Mouse (Mus musculus) neural tube, embryonic 15.5 days (tissue): ENCODE results near the gene Fam189a1. TPM values are rescaled to one million over a fixed set of nuclear protein-coding genes. Genes with fewer than 3 reads are reported as not detected.

Experiments used
- ATAC-seq: fragments of 200-750 bp; cut with Nextera tagmentation; 2 replicates; pipeline ENCODE4 v1.8.0; 2017; ENCODE audit warnings: mild to moderate bottlenecking, moderate TSS enrichment, moderate library complexity; ENCODE audit not compliant: low FRiP score
- H3K27ac ChIP-seq: fragments of 300-500 bp; sonication (generic); replicated peaks from 2 replicates; pipeline ENCODE4 v1.5.1; 2015; ENCODE audit warnings: mild to moderate bottlenecking, inconsistent platforms
- H3K27me3 ChIP-seq: fragments of 300-500 bp; sonication (generic); replicated peaks from 2 replicates; pipeline ENCODE4 v1.6.1; 2015; ENCODE audit warnings: inconsistent platforms
- H3K36me3 ChIP-seq: fragments of 300-500 bp; sonication (generic); 2 replicates; pipeline ENCODE4 v1.6.1; 2015; ENCODE audit warnings: inconsistent platforms
- H3K4me1 ChIP-seq: fragments of 300-500 bp; sonication (generic); 2 replicates; pipeline ENCODE4 v1.6.1; 2015; ENCODE audit warnings: inconsistent platforms
- H3K4me2 ChIP-seq: fragments of 300-500 bp; sonication (generic); 2 replicates; pipeline ENCODE4 v1.6.1; 2015; ENCODE audit warnings: inconsistent platforms, mild to moderate bottlenecking, moderate library complexity
- H3K4me3 ChIP-seq: fragments of 300-500 bp; sonication (generic); replicated peaks from 2 replicates; pipeline ENCODE4 v1.5.1; 2015; ENCODE audit warnings: mild to moderate bottlenecking, inconsistent platforms
- H3K9ac ChIP-seq: fragments of 300-500 bp; sonication (generic); replicated peaks from 2 replicates; pipeline ENCODE4 v1.6.1; 2015; ENCODE audit warnings: mild to moderate bottlenecking, inconsistent platforms
- H3K9me3 ChIP-seq: fragments of 300-500 bp; sonication (generic); replicated peaks from 2 replicates; pipeline ENCODE4 v1.6.1; 2016; ENCODE audit warnings: inconsistent platforms
- WGBS: fragments of 180-500 bp; shearing (Covaris S2); methylation state at CpG from one replicate; pipeline ENCODE4 v1.1.7; 2015; ENCODE audit warnings: mixed read lengths; 5-methylcytosine and 5-hydroxymethylcytosine counted together
- polyA plus RNA-seq: library from polyadenylated mRNA; unstranded; fragments of >200 nt; fragmentation: Nextera tagmentation; extraction: Ambion mirVana; gene quantifications from 2 replicates; pipeline ENCODE4 v1.2.1, GENCODE M21; 2015

Fam189a1 gene
- polyA plus RNA-seq, 1 experiment from 2014 or later = 13.4 TPM

DNA sequence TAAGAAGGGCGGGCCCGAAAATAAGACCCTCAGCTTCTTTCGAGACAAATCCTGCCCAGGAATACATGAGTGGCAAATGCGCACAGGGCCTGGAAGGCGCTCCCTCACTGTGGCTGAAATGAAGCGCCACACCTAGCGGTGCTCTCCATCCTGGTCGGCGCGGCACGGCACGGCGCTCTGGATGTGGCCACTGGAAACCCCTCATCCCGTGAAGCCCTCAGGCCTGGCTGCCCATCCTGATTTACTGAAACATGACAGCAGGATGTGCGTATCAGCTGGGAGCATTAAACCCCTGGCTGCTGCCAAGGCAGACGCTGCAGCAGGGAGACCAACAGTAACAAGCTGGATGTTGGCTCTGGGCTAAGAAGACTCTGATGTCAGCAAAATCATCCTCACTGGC, 126.4 kb downstream of the Fam189a1 start:
- ATAC-seq = peak; percentile 36; the same call in 1 of the 2 replicates
- no peak overlapping the region; the same call in 1 of the 2 replicates for H3K27ac ChIP-seq
- H3K36me3 ChIP-seq = no peaks in the 10 kb centered on the region
- peaks cover 4% of the 10 kb centered on the region; the same call in 1 of the 2 replicates for H3K4me1 ChIP-seq
- H3K27me3 ChIP-seq = no peaks in the 10 kb centered on the region
- H3K9ac ChIP-seq = no peak overlapping the region
- WGBS = 79% methylated on average over 16 of the region's 16 CpGs
- H3K4me3 ChIP-seq = no peak overlapping the region
- H3K9me3 ChIP-seq = no peaks in the 10 kb centered on the region
- H3K4me2 ChIP-seq = no peak overlapping the region

DNA sequence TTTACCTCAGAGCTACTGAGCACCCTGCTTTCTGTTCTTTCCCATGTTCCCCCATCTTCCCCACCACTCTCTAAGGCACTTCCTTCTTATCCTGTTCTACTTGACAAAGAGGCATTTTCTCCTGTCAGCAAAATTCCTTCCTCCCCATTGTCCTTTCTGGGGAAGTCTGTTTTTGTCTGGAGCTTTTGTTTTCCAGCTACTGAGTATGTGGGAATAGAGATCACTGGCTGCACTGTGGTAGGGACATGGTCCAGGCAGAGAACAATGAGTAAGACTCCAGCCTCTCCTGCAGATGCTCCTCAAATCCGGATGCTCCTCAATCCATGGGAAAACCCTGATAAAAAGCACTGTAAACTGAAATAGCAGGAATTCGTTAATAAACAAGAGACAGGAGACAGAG, 135.1 kb downstream of the Fam189a1 start:
- H3K4me1 ChIP-seq = peaks cover 14% of the 10 kb centered on the region
- H3K4me2 ChIP-seq = no peak overlapping the region
- WGBS = 58% methylated on average over 2 of the region's 2 CpGs
- no peak overlapping the region for H3K27ac ChIP-seq
- H3K4me3 ChIP-seq = no peak overlapping the region
- ATAC-seq = no peak
- no peaks in the 10 kb centered on the region for H3K36me3 ChIP-seq
- H3K9ac ChIP-seq = no peak overlapping the region
- no peaks in the 10 kb centered on the region for H3K27me3 ChIP-seq
- no peaks in the 10 kb centered on the region for H3K9me3 ChIP-seq

- Histone ChIP-seq H3K27ac (no peak overlapping the region), H3K27me3 (no peaks in the 10 kb centered on the region), H3K36me3 (no peaks in the 10 kb centered on the region), H3K4me1 (peaks cover 14% of the 10 kb centered on the region), H3K9ac (no peak overlapping the region), H3K4me3 (no peak overlapping the region), H3K9me3 (no peaks in the 10 kb centered on the region), H3K4me2 (no peak overlapping the region)
- WGBS = 30% methylated on average over 8 of the region's 8 CpGs
- no peak for ATAC-seq
Observed at GRCm38 (mm10) chr7:65018036-65018679, 138.2 kb downstream of the Fam189a1 start.

- no peak for ATAC-seq
- H3K4me3 ChIP-seq = no peak overlapping the region
- no peak overlapping the region for H3K27ac ChIP-seq
- H3K9ac ChIP-seq = no peak overlapping the region
- H3K36me3 ChIP-seq = no peaks in the 10 kb centered on the region
- peaks cover 14% of the 10 kb centered on the region for H3K4me1 ChIP-seq
- WGBS = 60% methylated on average over 5 of the region's 5 CpGs
- no peaks in the 10 kb centered on the region for H3K27me3 ChIP-seq
- no peaks in the 10 kb centered on the region for H3K9me3 ChIP-seq
- no peak overlapping the region for H3K4me2 ChIP-seq
Observed at GRCm38 (mm10) chr7:65017348-65017747, 139.0 kb downstream of the Fam189a1 start.

GRCm38 (mm10) chr7:65011133-65011532, 145.2 kb downstream of the Fam189a1 start:
- Histone ChIP-seq H3K27me3 (no peaks in the 10 kb centered on the region), H3K9me3 (no peaks in the 10 kb centered on the region), H3K9ac (no peak overlapping the region), H3K27ac (no peak overlapping the region), H3K36me3 (no peaks in the 10 kb centered on the region), H3K4me3 (no peak overlapping the region), H3K4me2 (no peak overlapping the region), H3K4me1 (peaks cover 7% of the 10 kb centered on the region; the same call in 1 of the 2 replicates)
- no peak for ATAC-seq
- WGBS = 42% methylated on average over 6 of the region's 6 CpGs

- ATAC-seq = no peak
- H3K36me3 ChIP-seq = no peaks in the 10 kb centered on the region
- H3K4me3 ChIP-seq = no peak overlapping the region
- WGBS = 51% methylated on average over 6 of the region's 6 CpGs
- no peak overlapping the region for H3K9ac ChIP-seq
- no peaks in the 10 kb centered on the region for H3K27me3 ChIP-seq
- H3K4me2 ChIP-seq = no peak overlapping the region
- no peaks in the 10 kb centered on the region for H3K9me3 ChIP-seq
- H3K27ac ChIP-seq = no peak overlapping the region
- H3K4me1 ChIP-seq = peaks cover 7% of the 10 kb centered on the region; the same call in 1 of the 2 replicates
Observed at GRCm38 (mm10) chr7:65010275-65010674, 146.1 kb downstream of the Fam189a1 start.

DNA sequence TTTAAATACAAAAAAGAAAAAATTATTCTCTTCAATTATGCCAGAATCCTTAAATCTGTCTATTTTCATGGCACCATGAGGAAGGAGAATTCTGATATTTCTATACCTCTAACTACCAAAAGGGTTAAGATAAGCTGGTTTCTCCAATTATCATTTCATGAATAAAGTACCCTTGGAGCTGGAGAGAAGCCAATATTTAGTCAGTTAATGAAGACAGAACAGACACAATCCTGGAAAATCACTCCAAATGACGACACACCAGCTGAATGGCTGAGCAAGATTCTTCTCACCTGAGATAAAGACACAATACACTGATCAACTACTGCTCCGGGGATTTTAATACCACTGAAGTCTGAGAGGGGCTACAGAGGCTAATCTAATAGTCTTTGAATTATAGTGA, 150.6 kb downstream of the Fam189a1 start:
- H3K4me1 ChIP-seq = peaks cover 3% of the 10 kb centered on the region; the same call in 1 of the 2 replicates
- no peak overlapping the region for H3K9ac ChIP-seq
- 64% methylated on average over 2 of the region's 2 CpGs for WGBS
- ATAC-seq = no peak
- H3K4me2 ChIP-seq = no peak overlapping the region
- no peak overlapping the region for H3K27ac ChIP-seq
- H3K4me3 ChIP-seq = no peak overlapping the region
- no peaks in the 10 kb centered on the region for H3K27me3 ChIP-seq
- no peaks in the 10 kb centered on the region for H3K9me3 ChIP-seq
- no peaks in the 10 kb centered on the region for H3K36me3 ChIP-seq

DNA sequence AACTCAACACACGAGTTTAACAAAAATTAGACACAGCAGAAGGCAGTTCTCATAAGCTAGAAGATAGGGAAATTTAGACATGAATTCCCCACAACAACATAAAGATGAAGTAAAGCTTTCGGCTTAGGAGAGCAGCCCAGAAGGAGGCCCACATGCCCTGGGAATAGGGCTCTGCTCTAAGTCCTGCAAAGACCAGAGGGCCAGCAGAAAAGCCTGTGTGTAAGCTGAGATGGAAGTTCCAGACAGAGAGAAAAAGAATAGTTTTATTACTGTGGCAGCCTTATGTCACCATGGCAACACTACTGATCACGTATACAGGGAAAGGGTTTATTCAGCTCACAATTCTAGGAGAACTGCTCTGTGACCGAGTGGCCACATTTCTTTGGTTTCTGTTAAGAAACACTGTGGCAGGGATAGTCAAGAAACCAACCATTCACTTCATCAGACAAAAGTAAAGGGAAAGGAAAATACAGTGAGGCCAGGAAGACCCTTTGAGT, 156.6 kb downstream of the Fam189a1 start:
- WGBS = 38% methylated on average over 4 of the region's 4 CpGs
- Histone ChIP-seq H3K9ac (no peak overlapping the region), H3K36me3 (no peaks in the 10 kb centered on the region), H3K4me1 (peaks cover 9% of the 10 kb centered on the region), H3K9me3 (no peaks in the 10 kb centered on the region), H3K4me2 (no peak overlapping the region), H3K27ac (no peak overlapping the region), H3K4me3 (no peak overlapping the region), H3K27me3 (no peaks in the 10 kb centered on the region)
- ATAC-seq = peak; percentile 33; the same call in 1 of the 2 replicates

- Histone ChIP-seq H3K9ac (no peak overlapping the region), H3K9me3 (no peaks in the 10 kb centered on the region), H3K4me1 (peaks cover 14% of the 10 kb centered on the region), H3K36me3 (no peaks in the 10 kb centered on the region), H3K27me3 (no peaks in the 10 kb centered on the region), H3K27ac (no peak overlapping the region), H3K4me3 (no peak overlapping the region), H3K4me2 (no peak overlapping the region)
- ATAC-seq = no peak
- WGBS = 92% methylated on average over 5 of the region's 5 CpGs
Observed at GRCm38 (mm10) chr7:64997743-64998142, 158.6 kb downstream of the Fam189a1 start.

DNA sequence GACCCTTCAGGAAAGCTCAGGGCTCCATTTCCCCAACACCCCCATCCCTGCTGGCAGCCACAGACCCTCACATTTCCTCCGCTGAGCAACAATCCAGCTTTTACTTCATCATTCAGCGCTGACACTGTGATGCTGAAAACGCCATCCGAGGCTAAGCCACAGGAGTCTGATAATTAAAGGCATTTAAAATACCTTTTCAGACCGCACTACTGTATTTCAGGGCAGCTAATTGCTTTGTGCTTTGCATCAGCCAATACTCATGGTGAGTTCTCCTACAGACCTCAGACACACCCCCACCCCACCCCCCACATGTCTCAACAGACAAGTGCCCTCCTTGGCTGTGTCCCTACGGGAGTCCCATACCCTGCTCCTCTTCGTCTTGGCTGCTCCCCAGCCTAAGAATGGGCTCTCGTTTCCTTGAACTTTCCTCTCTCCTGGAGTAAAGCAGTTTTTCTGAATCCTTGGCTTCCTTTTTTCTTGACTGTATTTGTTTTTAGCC, 160.4 kb downstream of the Fam189a1 start:
- H3K27ac ChIP-seq = no peak overlapping the region

GRCm38 (mm10) chr7:64989406-64989805, 167.0 kb downstream of the Fam189a1 start:
- H3K4me2 ChIP-seq = no peak overlapping the region
- ATAC-seq = no peak
- no peak overlapping the region for H3K27ac ChIP-seq
- no peak overlapping the region for H3K9ac ChIP-seq
- H3K9me3 ChIP-seq = no peaks in the 10 kb centered on the region
- WGBS = 82% methylated on average over 4 of the region's 4 CpGs
- H3K4me1 ChIP-seq = peaks cover 3% of the 10 kb centered on the region; the same call in 1 of the 2 replicates
- no peaks in the 10 kb centered on the region for H3K36me3 ChIP-seq
- H3K27me3 ChIP-seq = no peaks in the 10 kb centered on the region
- no peak overlapping the region for H3K4me3 ChIP-seq

More for the DNA sequence above, 160.4 kb downstream of the Fam189a1 start:
- H3K9me3 ChIP-seq = no peaks in the 10 kb centered on the region
- ATAC-seq = no peak
- no peaks in the 10 kb centered on the region for H3K27me3 ChIP-seq
- H3K36me3 ChIP-seq = no peaks in the 10 kb centered on the region
- peaks cover 14% of the 10 kb centered on the region for H3K4me1 ChIP-seq
- 24% methylated on average over 8 of the region's 8 CpGs for WGBS
- H3K4me2 ChIP-seq = no peak overlapping the region
- H3K4me3 ChIP-seq = no peak overlapping the region
- H3K9ac ChIP-seq = no peak overlapping the region

DNA sequence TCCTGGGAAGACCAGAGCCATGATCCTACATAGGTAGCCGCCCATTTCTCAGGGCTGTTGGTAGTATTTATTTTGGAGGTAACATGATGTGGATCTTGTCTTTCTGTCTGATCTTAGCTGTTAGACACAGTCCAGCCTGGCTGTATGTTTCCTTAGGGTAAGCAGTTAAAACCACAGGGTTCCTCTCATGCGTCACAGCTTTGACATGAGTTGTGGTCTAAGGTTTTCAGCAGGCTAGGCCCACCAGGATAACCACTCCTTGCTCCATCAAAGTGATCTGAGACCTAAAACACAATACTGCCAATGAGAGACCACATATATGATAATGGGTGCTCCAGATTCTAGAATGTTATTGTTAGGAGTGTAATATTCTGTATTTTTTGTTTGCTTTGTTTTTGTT, 168.4 kb downstream of the Fam189a1 start:
- Histone ChIP-seq H3K27me3 (no peaks in the 10 kb centered on the region), H3K27ac (no peak overlapping the region), H3K4me3 (no peak overlapping the region), H3K9me3 (no peaks in the 10 kb centered on the region), H3K4me1 (no peaks in the 10 kb centered on the region), H3K9ac (no peak overlapping the region), H3K36me3 (no peaks in the 10 kb centered on the region), H3K4me2 (no peak overlapping the region)
- 79% methylated on average over 2 of the region's 2 CpGs for WGBS
- ATAC-seq = no peak
